Mouse (Mus musculus) liver, embryonic 16.5 days (tissue): ENCODE results near the gene Rspry1. TPM values are rescaled to one million over a fixed set of nuclear protein-coding genes. Genes with fewer than 3 reads are reported as not detected.
A peak's percentile ranks its signal among the peaks of the same experiment; 100 is the strongest.

Source experiments
- ATAC-seq: fragments of 200-750 bp; cut with Nextera tagmentation; 2 replicates; pipeline ENCODE4 v1.8.0; 2017; ENCODE audit warnings: low read depth, mild to moderate bottlenecking, moderate number of reproducible peaks, moderate library complexity
- H3K27ac ChIP-seq: fragments of 300-500 bp; sonication (generic); 2 replicates; pipeline ENCODE4 v1.5.1; 2014; ENCODE audit warnings: mild to moderate bottlenecking, low read length
- H3K27me3 ChIP-seq: fragments of 300-500 bp; sonication (generic); 2 replicates; pipeline ENCODE4 v1.6.1; 2014; ENCODE audit warnings: low read depth, low read length, mixed read lengths; ENCODE audit not compliant: control insufficient read depth, insufficient read depth
- H3K36me3 ChIP-seq: fragments of 300-500 bp; sonication (generic); 2 replicates; pipeline ENCODE4 v1.6.1; 2014; ENCODE audit warnings: mild to moderate bottlenecking; ENCODE audit not compliant: control insufficient read depth, insufficient read depth
- H3K4me1 ChIP-seq: fragments of 300-500 bp; sonication (generic); 2 replicates; pipeline ENCODE4 v1.6.1; 2014; ENCODE audit warnings: low read depth, low read length, mixed read lengths; ENCODE audit not compliant: control insufficient read depth
- H3K4me2 ChIP-seq: fragments of 300-500 bp; sonication (generic); 2 replicates; pipeline ENCODE4 v1.6.1; 2014; ENCODE audit warnings: low read depth, low read length, mixed read lengths
- H3K4me3 ChIP-seq: fragments of 300-500 bp; sonication (generic); 2 replicates; pipeline ENCODE4 v1.5.1; 2014; ENCODE audit warnings: low read depth, mild to moderate bottlenecking, low read length
- H3K9ac ChIP-seq: fragments of 300-500 bp; sonication (generic); 2 replicates; pipeline ENCODE4 v1.6.1; 2014; ENCODE audit warnings: low read depth, low read length
- H3K9me3 ChIP-seq: fragments of 300-500 bp; sonication (generic); replicated peaks from 2 replicates; pipeline ENCODE4 v1.6.1; 2016; ENCODE audit warnings: low read length; ENCODE audit not compliant: control insufficient read depth
- WGBS: fragments of 180-500 bp; shearing (Covaris S2); extraction: QIAGEN DNeasy Blood & Tissue Kit; methylation state at CpG from one replicate; pipeline ENCODE4 v1.1.7; 2014; ENCODE audit not compliant: insufficient replicate concordance; 5-methylcytosine and 5-hydroxymethylcytosine counted together
- polyA plus RNA-seq: library from polyadenylated mRNA; unstranded; fragments of >200 nt; fragmentation: Nextera tagmentation; extraction: Ambion mirVana; gene quantifications from 2 replicates; pipeline ENCODE4 v1.2.1, GENCODE M21; 2015

Gene Rspry1
- polyA plus RNA-seq, 1 experiment from 2014 or later = 14.4 TPM

DNA sequence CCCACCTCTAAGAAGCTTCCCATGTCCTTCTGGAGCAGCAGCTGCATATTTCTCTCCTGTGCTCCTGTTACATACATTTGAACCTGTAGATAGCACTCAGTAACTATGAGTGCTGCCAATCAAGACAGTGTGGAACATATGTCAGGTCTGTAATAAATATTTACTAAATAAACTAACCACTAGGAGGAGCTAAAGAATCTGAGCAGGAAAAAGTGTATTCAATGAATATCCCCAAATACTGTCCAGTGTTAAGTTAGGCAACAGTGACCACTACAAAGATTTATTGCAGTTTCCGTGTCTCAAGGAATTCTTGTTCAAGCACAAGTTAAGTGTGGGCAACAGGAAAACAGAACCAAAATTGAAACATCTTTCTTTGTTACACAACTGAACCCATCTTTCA is 7.5 kb upstream of the Rspry1 start:
- no peak overlapping the region for H3K4me3 ChIP-seq
- H3K4me1 ChIP-seq = no peaks in the 10 kb centered on the region; the same call in 1 of the 2 replicates
- no peaks in the 10 kb centered on the region for H3K9me3 ChIP-seq
- no peaks in the 10 kb centered on the region for H3K27me3 ChIP-seq
- no peaks in the 10 kb centered on the region; the same call in 1 of the 2 replicates for H3K36me3 ChIP-seq
- no peak overlapping the region for H3K4me2 ChIP-seq
- ATAC-seq = 0 out of 2 replicates have a peak, but pooled peaks have one; percentile 19
- H3K9ac ChIP-seq = no peak overlapping the region
- 43% methylated on average over 1 of the region's 1 CpGs for WGBS
- no peak overlapping the region for H3K27ac ChIP-seq

DNA sequence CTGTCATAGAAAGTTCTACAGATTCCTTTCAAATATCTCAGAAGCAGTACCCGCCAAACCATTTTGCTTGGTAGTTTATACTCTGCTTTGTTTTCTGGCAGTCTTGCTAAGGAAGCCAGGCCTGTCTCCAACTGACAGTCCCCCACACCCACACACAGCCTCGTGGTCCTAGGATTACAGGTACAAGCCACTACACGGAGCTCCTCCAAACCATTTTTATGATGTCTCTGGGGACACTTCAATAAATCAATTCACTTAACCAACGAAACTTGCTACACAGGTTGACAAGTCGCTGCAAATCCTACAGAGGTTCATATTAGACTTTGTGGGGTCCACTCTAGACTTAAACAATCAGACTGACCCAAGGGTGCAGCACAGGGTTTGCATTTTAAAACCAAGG is 1.3 kb upstream of the Rspry1 start:
- peak overlapping the region; percentile 100 for H3K4me3 ChIP-seq
- H3K9ac ChIP-seq = peak overlapping the region; percentile 95
- no peaks in the 10 kb centered on the region for H3K9me3 ChIP-seq
- no peaks in the 10 kb centered on the region for H3K36me3 ChIP-seq
- ATAC-seq = no peak
- WGBS = 15% methylated on average over 5 of the region's 5 CpGs
- no peaks in the 10 kb centered on the region for H3K27me3 ChIP-seq
- no peak overlapping the region; the same call in 1 of the 2 replicates for H3K27ac ChIP-seq
- peaks cover 11% of the 10 kb centered on the region for H3K4me1 ChIP-seq
- peak overlapping the region; percentile 91 for H3K4me2 ChIP-seq

DNA sequence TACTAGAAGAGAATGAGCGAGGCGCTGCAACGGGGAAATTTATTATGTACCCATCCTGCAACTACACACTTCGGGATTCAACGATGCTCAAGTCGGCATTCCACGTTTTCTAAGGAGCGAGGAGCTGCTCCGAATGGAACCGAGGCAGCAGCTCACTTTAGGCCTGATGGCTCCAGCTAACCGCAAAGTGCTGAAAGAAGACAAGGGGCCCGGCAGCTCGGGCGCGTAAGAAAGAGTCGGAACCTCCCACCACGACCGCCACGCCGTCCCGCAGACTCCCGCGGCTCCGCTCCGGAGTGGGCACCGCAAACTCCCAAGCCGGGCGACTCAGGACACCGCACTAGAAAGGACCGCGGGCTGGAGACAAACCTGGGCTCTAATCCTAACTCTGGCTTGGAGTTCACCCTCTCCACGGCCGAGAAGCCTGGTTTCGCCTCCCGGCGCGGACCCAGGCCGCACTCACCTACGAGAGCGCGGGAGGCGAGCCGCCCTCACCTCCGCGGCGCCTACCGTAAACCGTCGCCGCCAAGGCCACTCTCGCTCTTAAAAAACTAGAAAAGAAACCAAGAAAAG is 617 bp upstream of the Rspry1 start:
- Histone ChIP-seq H3K9me3 (no peaks in the 10 kb centered on the region), H3K27ac (peak overlapping the region; percentile 90), H3K4me1 (peaks cover 11% of the 10 kb centered on the region), H3K4me3 (peak overlapping the region; percentile 100), H3K4me2 (peak overlapping the region; percentile 91), H3K36me3 (no peaks in the 10 kb centered on the region), H3K27me3 (no peaks in the 10 kb centered on the region), H3K9ac (peak overlapping the region; percentile 95)
- ATAC-seq = no peak
- WGBS = under 1% methylated on average over 51 of the region's 51 CpGs

DNA sequence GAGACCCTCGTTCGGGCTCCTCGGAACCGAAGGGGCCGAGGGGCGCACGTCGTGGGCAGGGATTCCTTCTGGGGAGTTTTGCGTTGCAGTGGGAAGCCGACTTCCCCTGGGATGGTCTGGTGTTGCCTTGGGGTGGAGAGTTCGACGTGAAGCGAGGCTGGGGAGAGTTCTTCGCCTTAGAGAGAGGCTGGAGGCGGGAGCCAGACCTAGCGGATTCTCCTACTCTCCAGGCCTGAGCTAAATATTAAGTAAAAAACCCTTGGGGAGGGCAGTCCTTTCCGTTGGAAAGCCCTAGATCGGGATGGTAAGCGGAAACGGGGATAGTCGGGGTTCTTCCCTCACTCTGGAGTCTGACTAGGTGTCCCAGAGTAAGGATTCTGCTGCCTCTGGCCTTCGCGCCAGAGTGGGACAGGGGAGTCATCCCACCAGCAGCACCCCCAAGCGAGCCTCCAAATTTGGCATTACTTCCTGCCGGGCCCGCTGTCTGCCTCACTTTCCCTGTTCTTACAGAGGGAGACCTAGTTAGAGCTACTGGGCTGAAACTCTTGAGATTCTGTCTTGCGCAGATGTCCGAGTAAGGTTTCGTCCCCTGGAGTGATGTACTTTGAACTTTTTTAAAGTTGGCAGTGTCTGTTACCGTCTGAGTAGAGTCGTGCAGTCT is 864 bp downstream of the Rspry1 start:
- WGBS = under 1% methylated on average over 31 of the region's 31 CpGs
- Histone ChIP-seq H3K27ac (peak overlapping the region; percentile 62), H3K4me1 (peaks cover 11% of the 10 kb centered on the region), H3K9ac (peak overlapping the region; percentile 81), H3K36me3 (no peaks in the 10 kb centered on the region), H3K9me3 (no peaks in the 10 kb centered on the region), H3K4me3 (peak overlapping the region; percentile 100), H3K27me3 (no peaks in the 10 kb centered on the region), H3K4me2 (peak overlapping the region; percentile 85)
- ATAC-seq = no peak

DNA sequence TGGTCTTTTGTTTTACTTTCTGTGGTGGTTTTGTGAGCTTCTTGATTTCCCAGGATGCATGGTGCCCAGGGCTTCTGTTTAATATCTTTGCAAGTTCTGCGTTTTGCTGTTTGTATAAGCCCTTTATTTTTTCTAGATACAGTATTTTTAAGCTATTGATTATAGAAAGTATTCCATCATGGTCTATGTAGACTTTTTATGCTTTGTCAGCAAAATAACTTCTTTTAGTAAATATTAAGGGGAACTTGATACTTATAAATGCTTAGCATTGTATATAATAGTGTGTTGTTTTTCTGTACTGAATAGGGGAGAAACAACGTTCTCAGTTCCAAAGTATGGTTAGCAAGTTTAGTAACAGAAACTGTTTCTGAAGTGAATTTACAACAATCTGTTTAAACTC is 2.3 kb downstream of the Rspry1 start:
- Histone ChIP-seq H3K4me2 (no peak overlapping the region), H3K4me3 (no peak overlapping the region), H3K36me3 (no peaks in the 10 kb centered on the region), H3K4me1 (peaks cover 11% of the 10 kb centered on the region), H3K9ac (no peak overlapping the region), H3K9me3 (no peaks in the 10 kb centered on the region), H3K27ac (no peak overlapping the region), H3K27me3 (no peaks in the 10 kb centered on the region)
- no peak for ATAC-seq
- WGBS = 77% methylated on average over 2 of the region's 2 CpGs

DNA sequence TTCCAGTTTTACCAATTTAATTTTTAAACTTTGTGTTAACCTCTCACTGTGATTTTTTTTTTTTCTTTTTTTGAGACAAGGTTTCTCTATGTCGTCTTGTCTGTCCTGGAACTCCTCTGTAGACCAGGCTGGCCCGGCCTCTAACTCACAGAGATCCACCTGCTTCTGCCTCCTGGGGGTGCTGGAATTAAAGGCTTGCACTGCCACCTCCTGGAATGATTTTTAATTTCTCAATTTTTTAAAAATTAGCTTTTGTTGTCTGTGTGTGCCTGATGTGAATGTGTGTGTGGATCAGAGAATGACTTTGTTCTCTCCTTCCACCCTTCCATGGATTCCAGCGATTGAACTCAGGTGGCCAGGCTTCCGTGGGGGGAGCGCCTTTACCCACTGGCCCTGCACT is 5.3 kb downstream of the Rspry1 start:
- ATAC-seq = no peak
- H3K9me3 ChIP-seq = no peaks in the 10 kb centered on the region
- no peak overlapping the region for H3K4me3 ChIP-seq
- WGBS = 86% methylated on average over 5 of the region's 5 CpGs
- no peaks in the 10 kb centered on the region for H3K27me3 ChIP-seq
- no peak overlapping the region for H3K4me2 ChIP-seq
- H3K4me1 ChIP-seq = peaks cover 2% of the 10 kb centered on the region
- H3K27ac ChIP-seq = no peak overlapping the region
- no peaks in the 10 kb centered on the region for H3K36me3 ChIP-seq
- H3K9ac ChIP-seq = no peak overlapping the region

DNA sequence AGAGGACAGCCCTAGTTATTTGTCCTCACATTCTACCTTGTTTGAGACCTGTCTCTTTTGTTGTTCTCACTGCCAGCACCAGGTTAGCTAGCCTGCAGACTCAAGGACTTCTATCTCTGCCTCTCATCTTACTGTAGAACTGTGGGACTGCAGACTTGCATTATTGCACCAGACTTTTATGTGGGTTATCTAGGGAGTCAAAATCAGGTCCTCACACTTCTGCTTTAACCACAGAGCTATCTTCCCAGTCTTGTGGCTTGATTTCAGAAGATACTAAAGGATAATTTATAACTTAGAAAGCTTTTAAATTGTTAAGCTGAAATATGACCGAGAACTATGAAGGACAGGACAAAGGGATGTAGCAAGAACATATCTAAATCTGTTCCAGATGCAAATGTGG is 23.1 kb downstream of the Rspry1 start:
- no peaks in the 10 kb centered on the region for H3K27me3 ChIP-seq
- peaks cover 6% of the 10 kb centered on the region for H3K36me3 ChIP-seq
- H3K9ac ChIP-seq = no peak overlapping the region
- H3K9me3 ChIP-seq = no peaks in the 10 kb centered on the region
- ATAC-seq = no peak
- no peak overlapping the region for H3K4me2 ChIP-seq
- H3K4me1 ChIP-seq = no peaks in the 10 kb centered on the region
- no peak overlapping the region for H3K27ac ChIP-seq
- 81% methylated on average over 1 of the region's 1 CpGs for WGBS
- H3K4me3 ChIP-seq = no peak overlapping the region

DNA sequence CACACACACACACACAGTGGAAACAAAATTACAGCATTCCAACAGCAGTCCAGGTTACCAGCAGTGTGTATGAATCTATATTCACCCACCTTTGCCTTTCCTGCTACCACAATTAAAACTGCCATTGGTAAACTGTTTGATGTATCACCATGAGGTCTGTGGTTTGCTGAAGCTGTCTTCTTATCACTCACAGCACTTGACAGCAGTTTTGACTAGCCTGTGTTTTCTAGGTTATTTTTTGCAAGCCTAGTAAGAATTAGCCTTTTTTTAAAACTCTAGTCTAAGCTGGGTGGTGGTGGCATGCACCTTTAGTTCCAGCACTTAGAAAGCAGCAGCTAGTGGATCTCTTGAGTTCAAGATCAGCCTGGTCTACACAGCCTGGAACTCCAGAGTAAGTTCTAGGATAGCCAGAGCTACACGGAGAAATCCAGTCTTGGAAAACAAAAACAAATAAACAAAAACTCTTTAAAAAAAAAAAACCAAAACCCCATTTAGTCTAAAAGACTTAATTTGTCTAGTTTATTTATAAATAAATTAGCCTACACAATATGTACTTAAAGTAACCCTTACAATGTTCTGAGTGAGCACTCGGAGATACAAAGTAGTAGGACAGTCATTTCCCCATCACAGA is 31.9 kb downstream of the Rspry1 start:
- Histone ChIP-seq H3K4me1 (peaks cover 13% of the 10 kb centered on the region), H3K27ac (peak overlapping the region; percentile 57), H3K4me2 (0 out of 2 replicates have a peak overlapping the region, but pooled peaks have one; percentile 9), H3K4me3 (no peak overlapping the region), H3K36me3 (peaks cover 6% of the 10 kb centered on the region), H3K9me3 (no peaks in the 10 kb centered on the region), H3K9ac (no peak overlapping the region), H3K27me3 (no peaks in the 10 kb centered on the region)
- 35% methylated on average over 2 of the region's 2 CpGs for whole genome bisulfite sequencing
- peak; percentile 31 for ATAC-seq

DNA sequence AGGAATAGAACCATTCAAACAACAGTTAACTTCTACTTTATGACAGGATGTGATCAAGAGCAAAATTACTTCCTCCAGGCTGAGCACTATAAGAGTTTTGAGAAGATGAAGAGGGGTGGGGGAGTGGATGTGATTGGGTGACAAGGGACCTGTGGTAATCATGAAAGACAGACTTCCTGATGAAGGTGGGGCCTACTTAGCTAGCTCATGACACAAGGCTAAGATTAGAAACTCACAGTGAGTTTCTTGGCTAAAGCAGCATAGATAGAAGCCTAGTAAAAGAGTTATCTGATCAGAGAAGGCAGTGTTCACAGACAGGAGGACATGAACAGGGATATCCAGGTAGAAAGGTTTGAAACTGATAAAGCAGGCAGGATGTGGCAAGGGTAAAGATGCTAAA is 32.5 kb downstream of the Rspry1 start:
- no peak overlapping the region for H3K4me2 ChIP-seq
- no peaks in the 10 kb centered on the region for H3K9me3 ChIP-seq
- H3K27ac ChIP-seq = no peak overlapping the region; the same call in 1 of the 2 replicates
- peaks cover 6% of the 10 kb centered on the region for H3K36me3 ChIP-seq
- no peak overlapping the region for H3K4me3 ChIP-seq
- peaks cover 13% of the 10 kb centered on the region for H3K4me1 ChIP-seq
- H3K9ac ChIP-seq = no peak overlapping the region
- ATAC-seq = peak; percentile 94
- H3K27me3 ChIP-seq = no peaks in the 10 kb centered on the region
